In the genomic region with DNA sequence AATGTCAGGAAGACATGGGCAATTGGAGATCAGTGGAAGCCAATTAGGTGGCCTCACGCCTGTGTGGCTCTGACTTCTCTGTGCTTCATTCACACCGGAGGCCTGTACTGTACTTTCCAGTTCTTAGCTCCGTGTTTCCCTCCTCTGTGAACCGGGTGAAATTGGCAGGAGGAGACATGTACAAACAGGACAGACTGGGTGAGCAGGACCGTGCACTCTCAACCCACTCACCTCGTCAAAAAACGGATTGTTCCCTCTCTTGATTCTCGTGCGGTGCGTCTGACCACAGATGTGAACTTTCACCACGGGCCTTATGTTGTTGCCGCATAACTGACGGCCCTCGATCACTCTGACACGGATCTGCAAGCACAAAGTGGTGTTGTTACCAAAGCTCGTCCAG, we compare ENCODE assay signal across 22 mouse cellular contexts. TPM values are rescaled to one million over a fixed set of nuclear protein-coding genes. Genes with fewer than 3 reads are reported as not detected.
DNase-seq lines count a peak whose midpoint lies in the region; ATAC-seq lines count a peak whose summit lies in the region.
"Had no signal": no experiment of that assay in that cellular context is flagged by ENCODE, and none has a peak within 500 bp of the region (broad histone marks: within the 10 kb centered on the region; RNA-seq: fewer than 3 reads in every experiment).

No protein-coding gene starts in this region.

- H3K4me1 ChIP-seq in stomach, embryonic 16.5 days (ENCODE audit: control insufficient read depth, insufficient read depth, low read length): no peaks in the 10 kb centered on the region
- no peaks in the 10 kb centered on the region for H3K4me1 ChIP-seq in hindbrain, embryonic 10.5 days (replicated peaks)
- H3K4me1 ChIP-seq: embryonic facial prominence, embryonic 12.5 days; forebrain, embryonic 12.5 days; heart, embryonic 13.5 days; hindbrain, embryonic 12.5 days had no signal

- no peak overlapping the region for H3K4me3 ChIP-seq in stomach, embryonic 16.5 days (replicated peaks; ENCODE audit: low read length)
- no peak overlapping the region for H3K4me3 ChIP-seq in hindbrain, embryonic 10.5 days
- H3K4me3 ChIP-seq: embryonic facial prominence, embryonic 12.5 days; forebrain, embryonic 12.5 days; heart, embryonic 13.5 days; hindbrain, embryonic 12.5 days had no signal

- 0 out of 2 replicates have a peak, but pooled peaks have one; percentile 50 for ATAC-seq in stomach, embryonic 16.5 days (ENCODE audit: insufficient read depth, low FRiP score)
- ATAC-seq: CD4-positive, CD25-positive, alpha-beta regulatory T cell, adult 4 months; forebrain, embryonic 16.5 days; hindbrain, embryonic 16.5 days had no signal

- H3K27me3 ChIP-seq in stomach, embryonic 16.5 days (ENCODE audit: control insufficient read depth, insufficient read depth, low read length): no peaks in the 10 kb centered on the region
- no peaks in the 10 kb centered on the region for H3K27me3 ChIP-seq in hindbrain, embryonic 10.5 days (ENCODE audit: insufficient read depth, poor library complexity, severe bottlenecking)
- H3K27me3 ChIP-seq: embryonic facial prominence, embryonic 12.5 days; forebrain, embryonic 12.5 days; heart, embryonic 13.5 days; hindbrain, embryonic 12.5 days had no signal

- H3K36me3 ChIP-seq in stomach, embryonic 16.5 days (ENCODE audit: control insufficient read depth, insufficient read depth, low read length): no peaks in the 10 kb centered on the region
- no peaks in the 10 kb centered on the region for H3K36me3 ChIP-seq in hindbrain, embryonic 10.5 days
- H3K36me3 ChIP-seq: forebrain, embryonic 12.5 days; G1E; hindbrain, embryonic 12.5 days had no signal

- no peak overlapping the region for H3K4me2 ChIP-seq in stomach, embryonic 16.5 days (ENCODE audit: low read depth, low read length)
- H3K4me2 ChIP-seq: embryonic facial prominence, embryonic 12.5 days; forebrain, embryonic 12.5 days; heart, embryonic 13.5 days; hindbrain, embryonic 12.5 days had no signal

- no peaks in the 10 kb centered on the region for H3K9me3 ChIP-seq in stomach, embryonic 16.5 days (replicated peaks; ENCODE audit: control insufficient read depth, low read length)
- no peaks in the 10 kb centered on the region for H3K9me3 ChIP-seq in hindbrain, embryonic 10.5 days
- H3K9me3 ChIP-seq: embryonic facial prominence, embryonic 12.5 days; forebrain, embryonic 12.5 days; G1E; heart, embryonic 13.5 days; hindbrain, embryonic 12.5 days had no signal

- DNase-seq in heart, adult 11 months: peak; percentile 56
- DNase-seq in heart, adult 8-10 months (ENCODE audit: low spot score): no peak
- DNase-seq in lung, postnatal 25 days (ENCODE audit: low spot score): peak; percentile 29
- DNase-seq in lung, postnatal 14 days: no peak
- DNase-seq in hindbrain, embryonic 10.5 days (ENCODE audit: low spot score): no peak
- DNase-seq in thymus, postnatal 0 days (ENCODE audit: low spot score): no peak
- DNase-seq: adrenal gland, postnatal 14 days; B cell, adult 2 months; cerebellum, adult 11-12 months; cerebellum, adult 9-10 months; cerebellum, postnatal 25 days; gastrocnemius, postnatal 10 days; heart, postnatal 36 days had no signal

- no peak overlapping the region for H3K9ac ChIP-seq in stomach, embryonic 16.5 days (ENCODE audit: low read length)
- H3K9ac ChIP-seq: embryonic facial prominence, embryonic 12.5 days; forebrain, embryonic 12.5 days; heart, embryonic 13.5 days; hindbrain, embryonic 12.5 days had no signal

- 75% methylated on average over 16 of the region's 16 CpGs for WGBS in stomach, embryonic 16.5 days
- 89% methylated on average over 16 of the region's 16 CpGs for WGBS in hindbrain, embryonic 10.5 days

- H3K27ac ChIP-seq in stomach, embryonic 16.5 days (ENCODE audit: low read length): no peak overlapping the region
- H3K27ac ChIP-seq in hindbrain, embryonic 10.5 days: no peak overlapping the region
- H3K27ac ChIP-seq: embryonic facial prominence, embryonic 12.5 days; forebrain, embryonic 12.5 days; heart, embryonic 13.5 days; hindbrain, embryonic 12.5 days had no signal

RNA-seq across cellular contexts. Expression of a gene that starts 57.6 kb away (rescaled TPM):
- 1 to 10 TPM; 6.2 to 9.0 (median 7.7) TPM for total RNA-seq in heart, adult 8-10 months (2022)
- 22.5 and 23.3 TPM in 2 replicates for polyA plus RNA-seq in stomach, embryonic 16.5 days (2015; fragmentation: Nextera tagmentation; extraction: Ambion mirVana)
- polyA plus RNA-seq in hindbrain, embryonic 10.5 days (2016; fragmentation: Nextera tagmentation; extraction: Ambion mirVana): 2.2 and 2.4 TPM in 2 replicates
- polyA plus RNA-seq in thymus, postnatal 0 days (2015; fragmentation: Nextera tagmentation; extraction: Ambion mirVana): 4.1 and 5.1 TPM in 2 replicates
- polyA plus RNA-seq: G1E had no signal

Comparison
In these comparisons a context has a peak if more than half of its experiments do, and no peak if none do; other contexts are left out.
1. DNase-seq: peak in heart, adult 11 months (single experiment) and lung, postnatal 25 days (single experiment); none in heart, adult 8-10 months (single experiment), lung, postnatal 14 days (single experiment), hindbrain, embryonic 10.5 days (single experiment) and thymus, postnatal 0 days (single experiment).